Mouse (Mus musculus): ENCODE measurements around the gene Tmem266. TPM values are rescaled to one million over a fixed set of nuclear protein-coding genes. Genes with fewer than 3 reads are reported as not detected.

The Tmem266 gene
- polyA plus RNA-seq, 1 experiment from 2014 or later: 0.49 TPM

- Histone ChIP-seq H3K27me3 (ENCODE audit: low read depth, poor library complexity, severe bottlenecking) (no peaks in the 10 kb centered on the region; the same call in 1 of the 2 replicates), H3K4me3 (no peak overlapping the region), H3K27ac (no peak overlapping the region), H3K36me3 (no peaks in the 10 kb centered on the region), H3K9me3 (replicated peaks) (no peaks in the 10 kb centered on the region), H3K4me1 (no peaks in the 10 kb centered on the region)
- WGBS: 92% methylated on average over 4 of the region's 4 CpGs
- DNase-seq (ENCODE audit: low spot score): no peak
Observed at GRCm38 (mm10) chr9:55386117-55386516, 59.4 kb downstream of the Tmem266 start.

- no peak for DNase-seq (ENCODE audit: low spot score)
- no peak overlapping the region for H3K4me3 ChIP-seq
- H3K36me3 ChIP-seq: no peaks in the 10 kb centered on the region
- 83% methylated on average over 14 of the region's 14 CpGs for WGBS
- H3K4me1 ChIP-seq: peaks cover 5% of the 10 kb centered on the region
- H3K9me3 ChIP-seq (replicated peaks): no peaks in the 10 kb centered on the region
- H3K27ac ChIP-seq: no peak overlapping the region
- H3K27me3 ChIP-seq (ENCODE audit: low read depth, poor library complexity, severe bottlenecking): peaks cover 3% of the 10 kb centered on the region
Observed at GRCm38 (mm10) chr9:55387862-55388505, 61.3 kb downstream of the Tmem266 start.

- Histone ChIP-seq H3K4me3 (no peak overlapping the region), H3K27ac (no peak overlapping the region), H3K36me3 (no peaks in the 10 kb centered on the region), H3K4me1 (peaks cover 15% of the 10 kb centered on the region), H3K9me3 (replicated peaks) (no peaks in the 10 kb centered on the region), H3K27me3 (ENCODE audit: low read depth, poor library complexity, severe bottlenecking) (peaks cover 34% of the 10 kb centered on the region)
- 31% methylated on average over 17 of the region's 17 CpGs for WGBS
- peak; percentile 88 for DNase-seq (ENCODE audit: low spot score)
Observed at GRCm38 (mm10) chr9:55391909-55392658, 65.4 kb downstream of the Tmem266 start.

GRCm38 (mm10) chr9:55395650-55396049, 68.9 kb downstream of the Tmem266 start:
- Histone ChIP-seq H3K36me3 (no peaks in the 10 kb centered on the region), H3K4me1 (peaks cover 48% of the 10 kb centered on the region), H3K27me3 (ENCODE audit: low read depth, poor library complexity, severe bottlenecking) (peaks cover 40% of the 10 kb centered on the region), H3K9me3 (replicated peaks) (no peaks in the 10 kb centered on the region), H3K4me3 (no peak overlapping the region), H3K27ac (no peak overlapping the region)
- DNase-seq (ENCODE audit: low spot score): no peak
- WGBS: 100% methylated on average over 1 of the region's 1 CpGs

GRCm38 (mm10) chr9:55398985-55399554, 72.4 kb downstream of the Tmem266 start:
- Histone ChIP-seq H3K9me3 (replicated peaks) (no peaks in the 10 kb centered on the region), H3K27ac (peak overlapping the region; percentile 70), H3K36me3 (no peaks in the 10 kb centered on the region), H3K4me3 (no peak overlapping the region), H3K4me1 (peaks cover 61% of the 10 kb centered on the region), H3K27me3 (ENCODE audit: low read depth, poor library complexity, severe bottlenecking) (peaks cover 27% of the 10 kb centered on the region)
- 38% methylated on average over 7 of the region's 7 CpGs for WGBS
- DNase-seq (ENCODE audit: low spot score): no peak

GRCm38 (mm10) chr9:55402276-55402675, 75.6 kb downstream of the Tmem266 start:
- peaks cover 10% of the 10 kb centered on the region for H3K27me3 ChIP-seq (ENCODE audit: low read depth, poor library complexity, severe bottlenecking)
- H3K36me3 ChIP-seq: no peaks in the 10 kb centered on the region
- H3K27ac ChIP-seq: peak overlapping the region; percentile 69
- WGBS: 50% methylated on average over 7 of the region's 7 CpGs
- no peaks in the 10 kb centered on the region for H3K9me3 ChIP-seq (replicated peaks)
- peaks cover 65% of the 10 kb centered on the region for H3K4me1 ChIP-seq
- DNase-seq (ENCODE audit: low spot score): no peak
- H3K4me3 ChIP-seq: no peak overlapping the region

GRCm38 (mm10) chr9:55404256-55404655, 77.5 kb downstream of the Tmem266 start:
- DNase-seq (ENCODE audit: low spot score): no peak
- Histone ChIP-seq H3K36me3 (no peaks in the 10 kb centered on the region), H3K27me3 (ENCODE audit: low read depth, poor library complexity, severe bottlenecking) (peaks cover 10% of the 10 kb centered on the region), H3K4me1 (peaks cover 65% of the 10 kb centered on the region), H3K9me3 (replicated peaks) (no peaks in the 10 kb centered on the region), H3K4me3 (no peak overlapping the region), H3K27ac (no peak overlapping the region)
- 92% methylated on average over 4 of the region's 4 CpGs for WGBS

- H3K4me1 ChIP-seq: peaks cover 57% of the 10 kb centered on the region
- WGBS: 72% methylated on average over 6 of the region's 6 CpGs
Observed at GRCm38 (mm10) chr9:55404976-55405702, 78.4 kb downstream of the Tmem266 start.

GRCm38 (mm10) chr9:55406773-55407172, 80.1 kb downstream of the Tmem266 start:
- Histone ChIP-seq H3K9me3 (replicated peaks) (no peaks in the 10 kb centered on the region), H3K27ac (peak overlapping the region; percentile 67), H3K27me3 (ENCODE audit: low read depth, poor library complexity, severe bottlenecking) (peaks cover 9% of the 10 kb centered on the region; the same call in 1 of the 2 replicates), H3K4me3 (no peak overlapping the region), H3K4me1 (peaks cover 65% of the 10 kb centered on the region), H3K36me3 (no peaks in the 10 kb centered on the region)
- WGBS: 71% methylated on average over 2 of the region's 2 CpGs
- no peak for DNase-seq (ENCODE audit: low spot score)

More at GRCm38 (mm10) chr9:55404976-55405702, 78.4 kb downstream of the Tmem266 start:
- Histone ChIP-seq H3K27me3 (ENCODE audit: low read depth, poor library complexity, severe bottlenecking) (peaks cover 10% of the 10 kb centered on the region), H3K4me3 (no peak overlapping the region), H3K9me3 (replicated peaks) (no peaks in the 10 kb centered on the region), H3K27ac (no peak overlapping the region), H3K36me3 (no peaks in the 10 kb centered on the region)
- no peak for DNase-seq (ENCODE audit: low spot score)

- WGBS: 33% methylated on average over 4 of the region's 4 CpGs
- no peak overlapping the region for H3K27ac ChIP-seq
- peaks cover 54% of the 10 kb centered on the region for H3K4me1 ChIP-seq
- H3K9me3 ChIP-seq (replicated peaks): no peaks in the 10 kb centered on the region
- no peak for DNase-seq (ENCODE audit: low spot score)
- H3K36me3 ChIP-seq: no peaks in the 10 kb centered on the region
- H3K4me3 ChIP-seq: no peak overlapping the region
- H3K27me3 ChIP-seq (ENCODE audit: low read depth, poor library complexity, severe bottlenecking): peaks cover 12% of the 10 kb centered on the region; the same call in 1 of the 2 replicates
Observed at GRCm38 (mm10) chr9:55408851-55409250, 82.1 kb downstream of the Tmem266 start.

- Histone ChIP-seq H3K9me3 (replicated peaks) (no peaks in the 10 kb centered on the region), H3K4me1 (peaks cover 54% of the 10 kb centered on the region), H3K36me3 (no peaks in the 10 kb centered on the region), H3K27ac (no peak overlapping the region), H3K27me3 (ENCODE audit: low read depth, poor library complexity, severe bottlenecking) (peaks cover 16% of the 10 kb centered on the region; the same call in 1 of the 2 replicates), H3K4me3 (no peak overlapping the region)
- no peak for DNase-seq (ENCODE audit: low spot score)
- WGBS: 46% methylated on average over 3 of the region's 3 CpGs
Observed at GRCm38 (mm10) chr9:55409833-55410232, 83.1 kb downstream of the Tmem266 start.

GRCm38 (mm10) chr9:55410430-55410829, 83.7 kb downstream of the Tmem266 start:
- H3K27me3 ChIP-seq (ENCODE audit: low read depth, poor library complexity, severe bottlenecking): peaks cover 18% of the 10 kb centered on the region; the same call in 1 of the 2 replicates
- no peak overlapping the region for H3K4me3 ChIP-seq
- WGBS: 50% methylated on average over 6 of the region's 6 CpGs
- no peaks in the 10 kb centered on the region for H3K9me3 ChIP-seq (replicated peaks)
- peaks cover 54% of the 10 kb centered on the region for H3K4me1 ChIP-seq
- no peak for DNase-seq (ENCODE audit: low spot score)
- no peaks in the 10 kb centered on the region for H3K36me3 ChIP-seq
- no peak overlapping the region for H3K27ac ChIP-seq

All from limb, embryonic 10.5 days (tissue).